Mouse (Mus musculus): ENCODE measurements around the gene Chd4.

Gene Chd4

GRCm38 (mm10) chr6:125137002-125137671 is 41.4 kb downstream of the Chd4 start:
- H3K27me3 ChIP-seq (ENCODE audit: insufficient read depth, low read length): no peaks in the 10 kb centered on the region
- peaks cover 99% of the 10 kb centered on the region for H3K36me3 ChIP-seq (ENCODE audit: insufficient read depth, low read length)
- H3K4me3 ChIP-seq (replicated peaks; ENCODE audit: low read length): peak overlapping the region; percentile 37; the same call in 1 of the 2 replicates
- no peaks in the 10 kb centered on the region for H3K9me3 ChIP-seq (ENCODE audit: low read length)
- H3K4me1 ChIP-seq (replicated peaks; ENCODE audit: low read depth, low read length): peaks cover 95% of the 10 kb centered on the region
- TF ChIP-seq CTCF (conservative IDR thresholded peaks at IDR 0.05; ENCODE audit: low read length) (peak; percentile 47), POU5F1 (IDR thresholded peaks at IDR 0.05; ENCODE audit: borderline replicate concordance, low read length) (no peak), NANOG (IDR thresholded peaks at IDR 0.05; ENCODE audit: borderline replicate concordance, low read length) (no peak)

- TF ChIP-seq POU5F1 (IDR thresholded peaks at IDR 0.05; ENCODE audit: borderline replicate concordance, low read length) (no peak), CTCF (conservative IDR thresholded peaks at IDR 0.05; ENCODE audit: low read length) (no peak), NANOG (IDR thresholded peaks at IDR 0.05; ENCODE audit: borderline replicate concordance, low read length) (no peak)
- no peaks in the 10 kb centered on the region for H3K9me3 ChIP-seq (ENCODE audit: low read length)
- peaks cover 100% of the 10 kb centered on the region for H3K36me3 ChIP-seq (ENCODE audit: insufficient read depth, low read length)
These were observed 44.0 kb downstream of the Chd4 start for GRCm38 (mm10) chr6:125139747-125140146.

GRCm38 (mm10) chr6:125142436-125142835 is 46.7 kb downstream of the Chd4 start:
- TF ChIP-seq NANOG (IDR thresholded peaks at IDR 0.05; ENCODE audit: borderline replicate concordance, low read length): no peak
- TF ChIP-seq CTCF (conservative IDR thresholded peaks at IDR 0.05; ENCODE audit: low read length): no peak
- TF ChIP-seq POU5F1 (IDR thresholded peaks at IDR 0.05; ENCODE audit: borderline replicate concordance, low read length): no peak
- Histone ChIP-seq H3K9me3 (ENCODE audit: low read length) (no peaks in the 10 kb centered on the region), H3K4me3 (replicated peaks; ENCODE audit: low read length) (no peak overlapping the region), H3K4me1 (replicated peaks; ENCODE audit: low read depth, low read length) (peaks cover 88% of the 10 kb centered on the region), H3K27me3 (ENCODE audit: insufficient read depth, low read length) (no peaks in the 10 kb centered on the region), H3K36me3 (ENCODE audit: insufficient read depth, low read length) (peaks cover 88% of the 10 kb centered on the region)

More at GRCm38 (mm10) chr6:125139747-125140146, 44.0 kb downstream of the Chd4 start:
- H3K4me1 ChIP-seq (replicated peaks; ENCODE audit: low read depth, low read length): peaks cover 96% of the 10 kb centered on the region
- no peaks in the 10 kb centered on the region for H3K27me3 ChIP-seq (ENCODE audit: insufficient read depth, low read length)
- H3K4me3 ChIP-seq (replicated peaks; ENCODE audit: low read length): no peak overlapping the region

- no peak for TF ChIP-seq POU5F1 (IDR thresholded peaks at IDR 0.05; ENCODE audit: borderline replicate concordance, low read length)
- no peak for TF ChIP-seq NANOG (IDR thresholded peaks at IDR 0.05; ENCODE audit: borderline replicate concordance, low read length)
- no peak for TF ChIP-seq CTCF (conservative IDR thresholded peaks at IDR 0.05; ENCODE audit: low read length)
- Histone ChIP-seq H3K27me3 (ENCODE audit: insufficient read depth, low read length) (no peaks in the 10 kb centered on the region), H3K4me1 (replicated peaks; ENCODE audit: low read depth, low read length) (peaks cover 89% of the 10 kb centered on the region), H3K9me3 (ENCODE audit: low read length) (no peaks in the 10 kb centered on the region), H3K4me3 (replicated peaks; ENCODE audit: low read length) (no peak overlapping the region), H3K36me3 (ENCODE audit: insufficient read depth, low read length) (peaks cover 88% of the 10 kb centered on the region)
These were observed 47.3 kb downstream of the Chd4 start for GRCm38 (mm10) chr6:125143128-125143527.

- TF ChIP-seq POU5F1 (IDR thresholded peaks at IDR 0.05; ENCODE audit: borderline replicate concordance, low read length): no peak
- TF ChIP-seq CTCF (conservative IDR thresholded peaks at IDR 0.05; ENCODE audit: low read length): no peak
- Histone ChIP-seq H3K36me3 (ENCODE audit: insufficient read depth, low read length) (peaks cover 87% of the 10 kb centered on the region), H3K4me3 (replicated peaks; ENCODE audit: low read length) (peak overlapping the region; percentile 92; the same call in 1 of the 2 replicates)
These were observed 48.1 kb downstream of the Chd4 start for GRCm38 (mm10) chr6:125143904-125144303.

GRCm38 (mm10) chr6:125145001-125145400 is 49.2 kb downstream of the Chd4 start, which contains the start of gene Iffo1:
Gene Iffo1 (plus strand): TSS chr6:125145241.
- Histone ChIP-seq H3K36me3 (ENCODE audit: insufficient read depth, low read length) (peaks cover 84% of the 10 kb centered on the region), H3K4me1 (replicated peaks; ENCODE audit: low read depth, low read length) (peaks cover 88% of the 10 kb centered on the region), H3K9me3 (ENCODE audit: low read length) (no peaks in the 10 kb centered on the region), H3K27me3 (ENCODE audit: insufficient read depth, low read length) (no peaks in the 10 kb centered on the region), H3K4me3 (replicated peaks; ENCODE audit: low read length) (peak within 1 kb of the TSS; percentile 92)
- TF ChIP-seq NANOG (IDR thresholded peaks at IDR 0.05; ENCODE audit: borderline replicate concordance, low read length) (no peak), POU5F1 (IDR thresholded peaks at IDR 0.05; ENCODE audit: borderline replicate concordance, low read length) (no peak), CTCF (conservative IDR thresholded peaks at IDR 0.05; ENCODE audit: low read length) (0 out of 2 replicates have a peak, but pooled peaks have one; percentile 12)

More at GRCm38 (mm10) chr6:125143904-125144303, 48.1 kb downstream of the Chd4 start:
- Histone ChIP-seq H3K4me1 (replicated peaks; ENCODE audit: low read depth, low read length) (peaks cover 89% of the 10 kb centered on the region), H3K27me3 (ENCODE audit: insufficient read depth, low read length) (no peaks in the 10 kb centered on the region), H3K9me3 (ENCODE audit: low read length) (no peaks in the 10 kb centered on the region)

GRCm38 (mm10) chr6:125145479-125145951 is 49.7 kb downstream of the Chd4 start:
- Histone ChIP-seq H3K36me3 (ENCODE audit: insufficient read depth, low read length) (peaks cover 78% of the 10 kb centered on the region), H3K27me3 (ENCODE audit: insufficient read depth, low read length) (no peaks in the 10 kb centered on the region), H3K4me3 (replicated peaks; ENCODE audit: low read length) (peak overlapping the region; percentile 92), H3K4me1 (replicated peaks; ENCODE audit: low read depth, low read length) (peaks cover 87% of the 10 kb centered on the region), H3K9me3 (ENCODE audit: low read length) (no peaks in the 10 kb centered on the region)
- no peak for TF ChIP-seq POU5F1 (IDR thresholded peaks at IDR 0.05; ENCODE audit: borderline replicate concordance, low read length)
- no peak for TF ChIP-seq NANOG (IDR thresholded peaks at IDR 0.05; ENCODE audit: borderline replicate concordance, low read length)
- TF ChIP-seq CTCF (conservative IDR thresholded peaks at IDR 0.05; ENCODE audit: low read length): no peak

- Histone ChIP-seq H3K4me1 (replicated peaks; ENCODE audit: low read depth, low read length) (peaks cover 87% of the 10 kb centered on the region), H3K9me3 (ENCODE audit: low read length) (no peaks in the 10 kb centered on the region), H3K4me3 (replicated peaks; ENCODE audit: low read length) (peak overlapping the region; percentile 92), H3K36me3 (ENCODE audit: insufficient read depth, low read length) (peaks cover 75% of the 10 kb centered on the region), H3K27me3 (ENCODE audit: insufficient read depth, low read length) (no peaks in the 10 kb centered on the region)
- TF ChIP-seq NANOG (IDR thresholded peaks at IDR 0.05; ENCODE audit: borderline replicate concordance, low read length) (no peak), CTCF (conservative IDR thresholded peaks at IDR 0.05; ENCODE audit: low read length) (no peak), POU5F1 (IDR thresholded peaks at IDR 0.05; ENCODE audit: borderline replicate concordance, low read length) (no peak)
These were observed 50.4 kb downstream of the Chd4 start for GRCm38 (mm10) chr6:125146148-125146547.
